Mouse (Mus musculus) left cerebral cortex, adult 18-20 months (tissue): ENCODE data around the gene Gm21900. TPM values are rescaled to one million over a fixed set of nuclear protein-coding genes. Genes with fewer than 3 reads are reported as not detected.
"Not testable (repeated sequence)": the region's sequence is repeated elsewhere in the genome, so short reads cannot be mapped to it uniquely, and the experiment has no call there.

ENCODE experiments used
- DNase-seq, 2 experiments: peaks; one replicate each; pipeline ENCODE4 v3.0.0; 2021 to 2022; ENCODE audit warnings: low spot score in 2 of 2, mixed read lengths in 1 of 2
- long read RNA-seq, 2 experiments: library from polyadenylated mRNA; stranded (forward); transcript quantifications; one replicate each; pipeline ENCODE4 v2.0.0; 2021
- total RNA-seq, 2 experiments: library from RNA; stranded (reverse); gene quantifications; 2 replicates each; pipeline ENCODE4 v1.2.3; 2021

Gene Gm21900
- not detected for total RNA-seq
- long read RNA-seq, experiment 1, result 0 reads
- long read RNA-seq, experiment 2, result 0 reads

- not testable (repeated sequence) for DNase-seq
Measured at GRCm38 (mm10) chrY:10616061-10616460, at the start of gene Gm21900. TSS of gene Gm21900 (plus strand) at chrY:10616361.

DNA sequence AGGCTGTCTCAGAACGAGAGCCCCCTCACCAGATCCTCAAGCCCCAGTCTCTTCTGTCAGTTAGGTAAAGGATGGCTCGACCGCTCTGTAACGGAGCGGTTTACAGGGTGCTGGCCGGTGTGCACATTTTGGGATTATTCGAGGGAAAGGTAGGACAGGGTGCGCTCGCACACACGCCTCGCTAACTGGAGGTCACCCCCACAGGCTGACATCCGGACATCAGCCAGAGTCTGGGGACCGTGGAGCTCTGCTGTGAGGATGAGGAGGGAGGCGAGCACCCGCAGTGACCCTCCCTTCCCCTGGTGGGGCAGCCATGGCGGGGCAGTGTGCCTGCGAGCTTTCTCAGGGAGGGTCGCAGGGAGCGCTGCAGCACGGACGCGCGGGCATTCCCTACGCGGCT lies 27.4 kb downstream of the Gm21900 start:
- peak; percentile 0 to 1 for DNase-seq

Other genes starting within 250 kb of the Gm21900 start
- gene Gm28510, start 203.6 kb upstream of the Gm21900 start, total RNA-seq, result not detected
- not detected for gene Gm20737, start 80.3 kb upstream of the Gm21900 start, total RNA-seq
- not detected for gene Gm21775, start 62.9 kb upstream of the Gm21900 start, total RNA-seq
- gene Gm20777, start 136.1 kb downstream of the Gm21900 start, total RNA-seq, result not detected